Mouse (Mus musculus): ENCODE data around the gene Tsku.

Gene Tsku

GRCm38 (mm10) chr7:98361063-98361652 lies at the start of gene Tsku:
Gene Tsku, minus strand, starts transcription at chr7:98361328.
- peak; percentile 93 to 96 for DNase-seq (ENCODE audit: low spot score in 2 of 2)

- no peak for DNase-seq (ENCODE audit: low spot score in 2 of 2)
Measured at GRCm38 (mm10) chr7:98407615-98408014, 46.5 kb upstream of the Tsku start.

GRCm38 (mm10) chr7:98403996-98404395 lies 42.9 kb upstream of the Tsku start:
- DNase-seq (ENCODE audit: low spot score in 2 of 2): no peak

- DNase-seq (ENCODE audit: low spot score in 2 of 2): no peak
Measured at GRCm38 (mm10) chr7:98402582-98403574, 41.8 kb upstream of the Tsku start.

- no peak for DNase-seq (ENCODE audit: low spot score in 2 of 2)
Measured at GRCm38 (mm10) chr7:98392466-98393201, 31.5 kb upstream of the Tsku start.

GRCm38 (mm10) chr7:98391351-98391936 lies 30.3 kb upstream of the Tsku start:
- DNase-seq (ENCODE audit: low spot score in 2 of 2): no peak

GRCm38 (mm10) chr7:98390486-98390885 lies 29.4 kb upstream of the Tsku start:
- DNase-seq (ENCODE audit: low spot score in 2 of 2): no peak

- no peak for DNase-seq (ENCODE audit: low spot score in 2 of 2)
Measured at GRCm38 (mm10) chr7:98389656-98390055, 28.5 kb upstream of the Tsku start.

- no peak for DNase-seq (ENCODE audit: low spot score in 2 of 2)
Measured at GRCm38 (mm10) chr7:98388881-98389501, 27.9 kb upstream of the Tsku start.

- no peak for DNase-seq (ENCODE audit: low spot score in 2 of 2)
Measured at GRCm38 (mm10) chr7:98387201-98387600, 26.1 kb upstream of the Tsku start.

GRCm38 (mm10) chr7:98385168-98385567 lies 24.0 kb upstream of the Tsku start:
- DNase-seq (ENCODE audit: low spot score in 2 of 2): no peak

- DNase-seq (ENCODE audit: low spot score in 2 of 2): no peak
Measured at GRCm38 (mm10) chr7:98383337-98383736, 22.2 kb upstream of the Tsku start.

GRCm38 (mm10) chr7:98382784-98383183 lies 21.7 kb upstream of the Tsku start:
- DNase-seq (ENCODE audit: low spot score in 2 of 2): no peak

GRCm38 (mm10) chr7:98380224-98380925 lies 19.2 kb upstream of the Tsku start:
- DNase-seq (ENCODE audit: low spot score in 2 of 2): no peak

- no peak for DNase-seq (ENCODE audit: low spot score in 2 of 2)
Measured at GRCm38 (mm10) chr7:98379232-98379631, 18.1 kb upstream of the Tsku start.

GRCm38 (mm10) chr7:98377257-98377656 lies 16.1 kb upstream of the Tsku start:
- no peak for DNase-seq (ENCODE audit: low spot score in 2 of 2)

- no peak for DNase-seq (ENCODE audit: low spot score in 2 of 2)
Measured at GRCm38 (mm10) chr7:98371161-98371560, 10.0 kb upstream of the Tsku start.

GRCm38 (mm10) chr7:98369762-98370369 lies 8.7 kb upstream of the Tsku start:
- no peak for DNase-seq (ENCODE audit: low spot score in 2 of 2)

GRCm38 (mm10) chr7:98361662-98362061 lies 534 bp upstream of the Tsku start:
- no peak for DNase-seq (ENCODE audit: low spot score in 2 of 2)

GRCm38 (mm10) chr7:98360621-98360990 lies 522 bp downstream of the Tsku start:
- DNase-seq (ENCODE audit: low spot score in 2 of 2): no peak

Data from urinary bladder, postnatal 4 days (tissue).